Mouse (Mus musculus) T-helper 1 cell (primary cell): ENCODE data around the gene 2010003K11Rik.

Source experiments
- in situ Hi-C: fragments of 300-600 bp; cut with MboI, MseI; formaldehyde crosslinking; loops from one replicate; pipeline ENCODE4 v1.15.1; 2025; ENCODE audit warnings: high pct_unique_total_duplicates

The 2010003K11Rik gene

DNA sequence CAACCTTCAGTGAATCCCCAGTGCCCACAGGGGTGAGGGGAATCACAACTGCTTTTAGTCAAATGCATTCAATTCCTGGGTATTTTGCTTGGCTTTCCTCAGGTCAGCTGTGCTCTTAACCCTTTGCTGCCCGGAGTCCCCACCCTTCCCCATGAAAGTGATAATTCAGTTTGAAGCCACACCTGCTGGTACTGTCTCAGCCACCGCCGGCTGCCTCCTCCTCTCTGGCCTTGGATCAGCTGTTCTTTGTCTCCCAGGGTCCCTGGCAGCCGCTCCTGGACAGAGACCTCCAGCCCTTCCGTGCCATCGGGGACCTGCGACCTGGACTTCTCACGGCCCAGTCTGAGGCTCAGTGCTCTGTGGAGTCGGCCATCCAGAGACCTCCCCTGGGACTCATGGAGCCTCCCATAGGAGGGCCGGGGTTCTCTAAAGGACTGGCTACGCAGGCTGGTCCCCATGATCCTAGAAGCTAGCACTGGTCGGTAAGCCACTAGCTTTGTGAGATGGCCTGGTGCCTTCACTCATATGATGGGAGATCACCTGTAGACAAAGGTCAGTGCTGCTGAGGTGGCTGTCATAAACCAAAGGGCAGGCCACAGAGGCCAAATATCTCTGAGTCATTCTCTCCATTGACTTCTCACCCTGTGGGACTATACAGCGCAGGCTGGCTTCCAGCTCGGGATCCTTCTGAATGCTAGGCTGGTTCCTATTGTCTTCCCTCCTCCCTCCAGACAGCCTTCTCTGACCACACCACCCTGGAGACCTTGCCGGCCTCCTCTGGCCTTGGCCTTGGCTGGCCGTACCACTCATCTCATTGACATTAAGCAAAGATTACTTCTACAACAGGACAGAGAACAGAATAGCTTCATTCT is at the start of gene 2010003K11Rik:
TSS of gene 2010003K11Rik (minus strand) at position 522 of the 872 bp plus-strand sequence.
- in situ Hi-C loops = no loop called here

DNA sequence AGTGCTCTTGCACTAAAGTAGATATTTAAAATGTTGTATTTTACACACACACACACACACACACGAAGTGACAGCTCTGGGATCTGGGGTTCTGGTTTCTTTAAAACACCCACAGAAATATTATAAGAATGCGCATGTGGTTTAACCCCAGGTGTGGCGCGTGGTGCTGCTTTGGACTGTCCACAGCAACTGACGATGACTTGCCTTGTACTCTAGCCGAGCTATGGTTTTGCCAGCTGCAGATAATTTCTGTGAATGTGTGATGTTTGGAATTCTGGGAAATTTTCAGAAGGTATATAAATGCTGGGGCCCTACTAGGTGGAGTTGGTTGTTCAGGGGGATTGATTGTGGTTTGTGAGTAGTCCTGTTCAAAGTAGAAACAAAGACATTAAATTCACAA is 49.4 kb upstream of the 2010003K11Rik start:
- in situ Hi-C loops = no loop called here

DNA sequence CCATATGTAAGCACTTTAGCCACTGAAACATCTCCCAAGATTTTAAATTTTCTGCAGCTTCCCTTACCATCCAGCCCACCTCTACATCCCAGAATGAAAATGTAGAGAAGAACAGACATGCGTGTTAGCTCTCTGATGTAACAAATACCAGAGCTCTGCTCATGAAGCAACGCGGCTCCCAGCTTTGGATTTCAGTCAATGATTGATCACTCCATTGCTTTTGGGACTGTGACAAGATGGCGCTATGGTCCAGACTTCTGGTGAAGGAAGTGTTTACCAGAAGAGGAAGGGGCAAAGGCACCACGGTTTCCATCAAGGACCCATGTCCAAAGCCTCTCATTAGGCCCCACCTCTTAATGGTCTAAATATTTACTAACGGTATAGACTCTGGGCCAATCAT is 47.5 kb upstream of the 2010003K11Rik start:
- in situ Hi-C loops = no loop called here

DNA sequence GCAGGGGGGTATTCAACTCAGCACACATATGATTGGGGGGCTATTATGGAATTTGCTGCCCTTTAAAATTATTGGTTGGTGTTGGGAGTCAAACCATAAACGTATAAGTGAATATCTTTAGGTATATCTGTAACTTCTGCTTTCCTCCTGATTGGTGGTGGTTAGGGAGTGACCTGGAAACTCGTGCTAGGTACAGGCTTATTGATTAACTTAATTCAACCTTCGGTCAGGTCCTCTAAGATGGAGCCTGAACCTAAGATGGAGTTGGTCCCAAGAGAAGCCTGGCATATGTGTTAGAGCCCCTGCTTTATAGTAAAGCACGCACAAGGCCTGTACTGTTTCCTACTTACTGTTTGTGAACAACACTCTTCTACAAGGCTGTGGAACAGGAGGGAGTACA is 46.7 kb upstream of the 2010003K11Rik start:
- in situ Hi-C loops = no loop called here

DNA sequence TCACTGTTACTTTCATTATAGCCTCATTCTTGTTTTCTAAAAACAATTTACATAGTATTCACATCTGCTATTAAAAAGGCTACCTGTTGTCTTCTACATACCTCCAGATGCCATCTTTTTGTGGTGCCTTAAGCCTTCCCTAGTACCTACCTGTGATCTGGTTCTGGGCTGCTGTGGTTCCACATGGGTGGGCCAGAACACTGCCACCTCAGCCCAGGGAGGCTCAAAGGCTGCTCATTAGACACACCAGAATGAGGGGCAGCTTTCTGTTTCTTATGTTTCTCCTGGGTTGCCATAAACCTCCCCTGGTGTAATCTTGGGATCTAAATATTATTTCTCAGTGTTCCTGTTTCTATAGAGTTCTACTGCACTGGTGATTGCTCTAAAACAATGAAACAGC is 43.7 kb upstream of the 2010003K11Rik start:
- in situ Hi-C loops = no loop called here

DNA sequence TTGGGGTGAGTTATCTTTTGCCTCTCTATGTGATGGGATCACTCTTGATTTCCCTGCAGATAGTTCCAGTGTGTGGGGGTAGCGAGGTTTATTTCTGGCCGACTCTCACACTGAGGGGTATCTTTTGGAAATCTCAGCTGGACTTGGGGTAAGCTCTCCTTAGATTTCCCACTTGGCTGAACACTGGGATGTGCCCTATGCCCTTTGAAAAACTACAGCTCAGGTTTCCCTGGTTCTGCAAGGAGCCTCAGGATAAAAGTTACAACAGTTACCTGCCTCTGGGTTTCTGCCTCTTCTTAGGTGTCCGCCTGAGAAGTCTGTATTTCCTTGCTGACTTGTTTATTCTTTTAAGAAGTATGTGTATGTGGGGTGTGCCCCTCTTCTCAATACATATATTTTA is 42.6 kb upstream of the 2010003K11Rik start:
- in situ Hi-C loops = no loop called here

DNA sequence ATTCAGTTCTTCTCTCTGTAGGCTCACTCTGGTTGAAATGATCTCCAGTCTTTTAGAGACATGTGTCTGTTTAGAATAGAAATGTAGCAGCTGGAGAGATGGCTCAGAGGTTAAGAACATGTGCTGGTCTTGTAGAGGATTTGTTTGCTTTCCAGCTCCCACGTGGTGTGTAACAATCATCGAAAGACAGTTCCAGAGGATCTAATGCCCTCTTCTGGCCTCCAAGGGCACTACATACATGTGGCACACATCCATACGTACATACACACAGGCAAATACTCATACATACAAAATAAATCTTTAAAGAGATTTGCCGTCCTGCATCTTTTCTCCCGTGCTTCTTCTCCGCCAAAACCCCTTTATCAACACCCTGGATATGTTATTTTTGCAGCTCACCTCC is 41.9 kb upstream of the 2010003K11Rik start:
- in situ Hi-C loops = no loop called here

DNA sequence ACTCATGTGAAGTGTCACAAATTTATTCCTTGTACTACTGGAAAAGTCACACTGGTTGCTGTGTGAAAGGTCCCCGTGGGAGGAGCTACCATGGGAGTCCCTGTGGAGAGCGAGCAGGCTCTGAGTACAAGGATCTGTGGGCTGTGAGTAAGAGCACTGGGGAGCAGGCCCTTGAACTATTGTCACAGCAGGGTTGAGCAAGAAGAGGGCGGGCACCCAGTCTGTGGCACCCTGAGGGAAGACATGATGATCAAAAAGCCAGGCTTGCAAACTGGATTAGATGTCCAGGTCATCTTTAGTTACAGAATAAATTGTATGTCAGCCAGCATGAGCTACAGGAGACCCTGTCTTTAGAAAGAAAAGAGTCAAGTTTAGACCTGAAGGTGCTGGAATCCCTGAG is 38.2 kb upstream of the 2010003K11Rik start:
- in situ Hi-C loops = no loop called here

DNA sequence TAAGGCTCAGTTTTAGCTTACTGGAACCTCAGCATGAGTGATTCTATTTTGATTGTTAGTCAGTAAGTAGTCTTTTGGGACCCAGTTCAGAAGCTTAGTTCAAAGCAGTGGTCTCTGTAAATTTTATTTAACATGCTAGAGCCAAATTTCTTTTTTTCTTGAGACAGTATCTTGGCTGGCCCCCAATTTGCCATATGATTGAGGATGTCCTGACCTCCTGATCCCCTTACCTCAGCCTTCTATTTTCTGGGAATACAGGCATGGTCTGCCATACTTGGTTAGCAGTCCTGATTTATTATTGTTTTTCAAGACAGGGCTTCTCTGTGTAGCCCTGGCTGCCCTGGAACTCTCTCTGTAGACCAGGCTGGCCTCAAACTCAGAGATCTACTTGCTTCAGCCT is 37.5 kb upstream of the 2010003K11Rik start:
- in situ Hi-C loops = no loop called here

DNA sequence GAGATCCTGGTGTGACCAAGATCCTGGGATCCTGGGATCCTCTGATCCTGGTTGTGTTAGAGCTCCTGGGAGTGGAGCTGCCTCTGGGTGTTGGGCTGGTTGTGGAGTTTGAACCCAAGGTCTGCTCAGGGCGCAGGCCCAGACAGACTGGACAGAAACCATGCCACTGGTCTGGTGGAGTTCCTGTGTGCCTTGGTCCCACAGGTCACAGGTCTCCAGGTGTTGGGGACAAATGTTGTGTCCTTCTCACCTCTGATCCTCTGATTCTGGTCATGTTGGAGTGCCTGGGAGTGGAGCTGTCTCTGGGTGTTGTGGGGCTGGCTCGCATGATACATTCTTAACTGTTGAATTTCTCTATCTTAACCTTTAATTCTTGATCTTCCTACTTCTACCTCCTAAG is 36.3 kb upstream of the 2010003K11Rik start:
- in situ Hi-C loops = no loop called here

DNA sequence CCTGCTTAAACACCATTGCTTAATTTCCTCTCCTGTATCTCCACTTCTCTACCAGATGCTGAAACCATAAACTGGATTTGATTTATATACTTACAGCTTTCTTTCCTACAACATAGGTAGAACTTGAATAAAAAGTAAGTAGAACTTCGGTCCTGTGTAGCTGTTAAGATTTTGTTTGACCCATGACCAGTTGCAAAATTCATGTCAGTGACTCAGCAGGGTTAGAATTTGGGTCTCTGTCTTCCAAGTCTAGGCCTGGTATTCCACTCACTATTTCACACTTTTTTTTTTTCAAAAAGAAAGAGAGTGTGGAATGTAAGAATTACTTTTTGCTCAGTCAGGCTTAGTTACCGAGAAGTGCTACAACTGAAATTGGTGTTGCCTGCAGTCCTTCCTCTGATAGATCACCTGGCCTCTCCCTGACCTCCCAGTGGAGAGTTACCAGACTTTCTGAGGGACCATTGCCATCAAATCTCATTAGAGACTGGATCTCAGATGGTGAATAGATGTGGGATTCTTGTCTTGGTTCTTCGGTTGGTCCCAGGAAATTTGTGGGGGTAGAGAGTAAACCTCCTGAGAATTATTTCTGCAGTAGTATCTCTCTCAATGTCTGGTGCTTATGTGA is 23.2 kb upstream of the 2010003K11Rik start:
- in situ Hi-C loops = no loop called here

DNA sequence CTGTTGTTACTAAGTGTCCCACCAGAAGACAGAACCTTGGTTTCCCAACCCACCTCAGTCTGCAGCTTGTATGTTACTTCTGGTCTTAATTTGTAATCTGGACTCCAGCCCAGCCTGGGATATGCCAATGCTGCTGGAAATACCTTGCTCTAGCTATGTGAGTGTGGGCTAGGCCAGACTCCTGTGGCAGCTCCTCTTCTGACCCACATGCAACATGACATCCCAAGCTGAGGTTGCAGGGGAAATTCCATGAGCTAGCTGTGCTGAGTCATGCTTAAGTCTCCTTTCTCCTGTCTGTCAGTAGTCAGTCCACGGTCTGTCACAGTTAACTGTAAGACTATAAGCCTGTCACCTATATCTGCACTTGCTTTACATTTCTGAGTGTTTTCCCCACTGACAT is 19.1 kb upstream of the 2010003K11Rik start:
- in situ Hi-C loops = no loop called here

DNA sequence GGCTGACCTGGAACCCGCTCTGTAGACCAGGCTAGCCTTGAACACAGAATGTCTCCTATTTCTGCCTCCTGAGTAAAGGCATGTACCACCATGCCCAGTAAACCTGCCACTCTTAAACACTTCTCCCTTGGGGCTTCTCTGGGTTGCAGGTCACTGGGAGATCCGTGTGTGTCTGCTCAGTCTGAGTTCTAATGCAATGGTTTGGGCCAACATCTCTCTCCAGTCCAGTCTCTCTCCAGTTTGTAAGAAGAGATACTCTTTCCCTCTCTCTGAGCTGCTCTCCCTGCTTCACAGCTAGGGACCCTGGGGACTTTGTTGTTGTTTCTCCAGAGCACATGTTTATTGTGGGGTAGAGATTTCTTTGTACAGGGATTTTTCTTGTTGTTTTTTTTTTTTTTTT is 17.9 kb upstream of the 2010003K11Rik start:
- in situ Hi-C loops = no loop called here

DNA sequence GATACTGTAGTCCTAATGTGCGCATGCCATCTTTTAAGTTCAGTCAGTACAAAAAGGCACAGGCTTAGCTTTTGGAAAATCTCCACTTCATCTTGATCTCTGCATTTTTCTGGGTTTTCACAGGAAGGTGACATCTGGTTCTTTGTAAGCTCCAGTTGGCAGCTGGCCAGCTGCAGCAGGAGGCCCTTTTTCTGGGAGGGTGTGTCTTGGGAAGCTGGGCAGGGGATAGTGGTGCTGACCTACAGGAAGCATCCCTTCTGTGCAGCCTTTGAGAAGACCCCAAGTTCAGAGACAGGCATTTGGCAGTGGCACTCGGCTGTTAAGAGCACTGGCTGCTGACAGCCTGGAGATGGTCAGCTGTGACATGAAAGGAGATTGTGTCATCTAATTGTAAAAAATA is 17.4 kb upstream of the 2010003K11Rik start:
- in situ Hi-C loops = no loop called here

DNA sequence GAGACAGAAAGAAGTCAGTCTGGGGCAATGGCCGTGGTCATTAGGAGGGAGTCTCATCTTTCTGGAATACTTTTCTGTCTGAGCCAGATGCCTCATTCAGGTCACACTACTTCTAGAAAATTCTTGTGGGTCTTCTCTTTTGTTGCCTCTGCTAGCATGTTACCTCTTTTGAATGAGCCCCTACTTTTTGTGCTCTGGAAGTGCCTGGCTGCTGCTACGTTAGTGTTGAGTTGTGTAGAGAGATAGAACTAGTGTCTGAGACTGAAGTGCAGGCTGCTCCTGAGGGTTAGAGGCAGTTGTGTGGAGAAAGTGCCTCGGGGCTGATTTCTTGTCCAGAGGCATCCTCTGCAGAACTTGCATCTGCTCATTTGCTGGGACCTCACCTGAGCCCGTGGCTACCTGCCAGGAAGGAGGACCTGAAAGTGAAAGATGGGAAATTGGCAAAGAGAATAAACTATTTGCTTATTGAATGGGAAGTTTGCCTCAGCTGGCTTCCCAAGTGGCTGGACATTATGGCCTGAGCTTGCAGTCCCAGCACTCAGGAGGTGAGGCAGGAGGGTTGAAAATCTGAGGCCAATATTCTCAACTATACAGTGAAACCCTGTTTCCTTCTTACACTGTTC is 15.0 kb upstream of the 2010003K11Rik start:
- in situ Hi-C loops = no loop called here

DNA sequence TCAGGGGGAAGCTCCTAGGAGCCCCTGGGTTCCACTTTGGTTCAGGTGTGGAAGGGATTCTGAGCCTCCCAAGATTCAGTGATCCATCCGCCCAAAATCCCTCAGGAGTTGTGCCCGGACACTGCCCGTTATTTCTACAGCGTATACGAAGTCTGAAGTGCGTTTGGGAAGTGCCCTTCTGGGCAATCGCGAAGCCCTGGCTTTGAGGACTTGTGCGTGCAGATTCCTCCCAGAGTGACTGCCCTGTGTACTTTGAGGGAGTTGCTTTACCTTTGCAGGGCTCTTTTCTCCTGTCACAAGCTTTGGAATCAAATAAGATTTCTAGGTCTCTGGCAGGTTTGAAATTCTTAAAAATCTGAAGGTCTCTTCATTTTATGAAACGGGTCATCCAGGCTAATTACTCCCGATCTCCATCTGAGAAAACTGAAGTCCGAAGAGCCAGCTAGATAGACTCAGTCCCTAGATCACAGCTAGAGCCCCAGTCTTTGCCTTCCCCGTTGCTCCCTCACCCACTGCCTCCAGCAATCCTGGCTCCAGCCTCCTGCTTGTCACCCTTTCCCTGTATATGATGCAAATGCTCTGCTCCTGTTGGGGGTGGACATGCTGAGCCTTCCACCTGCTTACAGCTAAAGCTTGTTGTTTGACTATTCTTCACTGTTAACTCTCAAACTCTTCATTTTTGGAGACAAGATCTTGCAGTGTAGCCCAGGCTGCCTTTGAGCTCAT is 12.9 kb upstream of the 2010003K11Rik start:
- in situ Hi-C loops = no loop called here

DNA sequence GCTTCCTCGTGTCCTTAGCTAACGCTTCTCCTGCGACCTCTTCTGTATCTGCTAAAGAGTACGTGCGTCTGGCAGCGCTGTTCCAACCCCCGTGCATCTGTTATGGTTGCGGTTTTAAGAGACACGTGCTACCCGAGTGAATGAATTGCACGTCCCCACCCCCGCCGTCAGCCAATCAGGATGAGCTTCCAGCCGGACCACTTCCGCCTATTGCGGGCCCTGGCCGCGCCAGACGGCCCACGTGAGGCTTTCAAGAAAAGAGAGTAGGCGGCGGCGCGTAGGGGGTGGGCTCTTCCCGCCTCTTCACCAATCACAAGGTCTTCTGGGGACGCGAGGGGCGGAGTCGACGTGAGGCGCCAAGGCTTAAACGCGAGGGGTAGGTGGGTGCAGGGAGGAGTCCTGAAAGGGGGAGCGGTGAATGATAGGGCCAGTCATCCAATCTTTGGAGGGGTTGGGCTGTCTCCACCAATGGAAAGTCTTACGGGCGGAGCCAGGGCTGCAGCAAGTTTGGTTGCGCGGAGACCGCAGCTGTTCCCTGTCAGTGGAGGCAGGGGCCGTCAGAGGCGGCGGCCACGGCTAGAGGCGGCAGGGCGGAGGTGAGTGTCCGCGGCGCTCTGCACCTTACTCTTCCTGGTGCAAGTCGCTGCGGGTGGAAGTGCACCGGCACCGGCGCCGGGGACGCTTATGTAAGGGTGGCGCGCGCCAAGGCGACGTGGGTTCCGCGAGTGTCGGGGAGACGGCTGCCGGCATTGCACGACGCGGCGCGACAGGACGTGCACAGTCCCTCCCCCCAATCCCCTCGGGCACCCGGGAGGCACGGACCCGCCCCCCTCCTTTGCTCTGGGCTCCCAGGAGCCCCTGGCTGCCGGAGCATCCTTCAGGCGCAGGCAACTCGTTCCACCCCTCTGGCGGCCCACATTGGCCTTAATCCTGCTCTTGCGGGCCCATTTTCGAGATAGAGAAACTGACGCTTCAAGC is 11.9 kb upstream of the 2010003K11Rik start, which contains the start of gene Pcx:
TSS of gene Pcx (plus strand) at position 487 of the 978 bp plus-strand sequence.
- in situ Hi-C loops = loop anchor here (10.0 kb wide), 1 partner anchor 1245 kb away; no protein-coding TSS in a partner anchor

DNA sequence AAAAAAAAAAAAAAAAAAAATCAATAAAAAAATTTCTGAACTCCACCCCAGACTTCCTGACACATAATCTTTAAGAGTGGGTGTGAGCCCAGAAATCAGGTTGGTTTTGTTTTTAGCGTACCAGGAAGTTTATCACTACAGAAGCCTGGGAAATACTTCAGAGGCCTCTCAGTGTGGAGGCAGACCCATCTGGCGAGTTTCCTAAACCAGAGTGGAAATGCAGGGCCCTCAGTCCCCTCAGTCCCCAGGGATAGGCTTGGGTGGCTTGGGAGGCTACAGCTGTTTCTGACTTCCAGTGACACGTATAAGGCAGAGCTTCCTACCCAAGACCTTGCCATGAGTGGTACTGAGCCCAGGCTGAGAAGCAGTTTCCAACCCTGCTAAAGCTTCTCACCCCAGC is 9.4 kb upstream of the 2010003K11Rik start:
- in situ Hi-C loops = loop anchor here (10.0 kb wide), 1 partner anchor 1243 kb away; no protein-coding TSS in a partner anchor

DNA sequence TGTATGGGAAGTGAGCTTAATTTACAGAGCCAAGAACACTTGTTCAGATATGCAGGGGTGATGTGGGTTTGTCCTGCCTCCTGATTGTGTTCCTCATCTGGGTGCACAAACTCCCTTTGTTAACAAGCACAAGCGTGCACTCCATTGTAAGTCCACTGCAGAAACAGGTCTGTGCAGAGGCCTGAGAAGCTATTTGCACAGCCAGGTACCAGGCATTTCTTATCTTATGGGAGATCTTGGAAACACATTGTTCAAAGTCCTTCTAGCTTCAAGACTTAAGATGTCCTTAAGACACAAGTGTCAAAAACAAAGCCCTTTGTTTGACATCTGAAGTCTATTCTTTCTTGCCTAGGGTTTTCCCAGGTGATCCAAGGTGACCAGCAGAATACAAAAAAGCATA is 6.4 kb upstream of the 2010003K11Rik start:
- in situ Hi-C loops = loop anchor here (10.0 kb wide), 1 partner anchor 1240 kb away; no protein-coding TSS in a partner anchor

DNA sequence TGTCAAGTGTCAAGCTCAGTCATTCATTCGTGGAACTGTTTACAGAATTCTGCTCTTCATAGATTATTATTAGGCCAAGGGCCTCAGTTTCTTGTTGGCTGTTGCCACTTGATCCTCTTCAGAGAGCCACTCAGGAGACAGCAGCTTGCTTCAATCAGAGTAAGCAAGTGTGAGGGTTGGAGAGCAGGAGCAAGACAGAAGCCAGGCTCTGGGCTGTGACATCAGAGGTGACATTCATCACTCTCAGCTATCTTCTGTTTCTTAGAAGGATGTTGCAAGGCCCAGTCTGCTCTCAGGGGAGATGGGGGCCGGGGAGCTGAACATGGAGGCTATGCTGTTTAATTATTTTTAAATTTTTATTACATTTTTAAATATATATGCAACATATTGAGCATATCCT is 4.3 kb upstream of the 2010003K11Rik start:
- in situ Hi-C loops = loop anchor here (10.0 kb wide), 1 partner anchor 1238 kb away; no protein-coding TSS in a partner anchor
